Mouse (Mus musculus) regulatory T cell (primary cell): Measurements from ENCODE around the gene Lsm7.

Experiments
- in situ Hi-C: fragments of 300-600 bp; cut with MboI, MseI; formaldehyde crosslinking; loops from one replicate; pipeline ENCODE4 v1.15.1; 2025; ENCODE audit warnings: high pct_unique_total_duplicates

Lsm7 gene

DNA sequence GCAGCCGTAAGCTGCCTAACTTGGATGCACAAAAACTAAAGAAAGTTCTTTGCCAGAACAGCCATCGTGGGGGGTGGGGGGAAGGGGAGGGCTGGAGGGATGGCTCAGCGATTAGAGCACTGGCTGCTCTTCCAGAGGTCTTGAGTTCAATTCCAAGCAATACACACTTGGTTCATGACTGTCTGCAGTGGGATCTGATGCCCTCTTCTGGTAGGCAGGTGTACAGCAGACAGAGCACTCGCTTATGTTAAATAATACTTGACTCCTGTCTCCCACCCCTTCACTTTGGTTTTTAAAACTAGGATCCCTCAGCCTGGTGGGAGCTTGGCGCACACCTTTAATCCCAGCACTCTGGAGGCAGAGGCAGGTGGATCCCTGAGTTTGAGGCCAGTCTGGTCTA is 21.0 kb upstream of the Lsm7 start:
- in situ Hi-C loops = loop anchor here (5.0 kb wide), 3 partner anchors 64 to 129 kb away; partner anchors contain the start of gene Jsrp1

DNA sequence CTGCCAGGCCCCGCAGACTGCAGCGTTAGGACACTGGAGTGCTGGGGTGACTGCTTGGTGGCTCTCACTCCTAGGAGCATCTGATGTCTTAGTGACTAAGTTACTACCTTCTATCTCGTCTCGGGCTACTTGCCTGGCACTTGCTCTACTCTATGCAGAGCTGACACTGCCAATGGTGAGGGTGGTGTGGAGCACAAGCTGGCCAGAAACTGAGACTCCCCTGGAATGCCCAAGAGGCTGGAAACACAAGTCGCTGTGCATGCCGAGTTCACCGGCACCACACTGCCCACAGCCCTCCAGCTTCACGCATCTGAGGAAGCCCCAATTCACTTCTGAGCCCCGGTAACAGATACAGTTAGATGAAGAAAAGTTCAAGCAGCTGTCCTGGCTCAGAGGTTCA is 19.0 kb upstream of the Lsm7 start:
- in situ Hi-C loops = no loop called here

DNA sequence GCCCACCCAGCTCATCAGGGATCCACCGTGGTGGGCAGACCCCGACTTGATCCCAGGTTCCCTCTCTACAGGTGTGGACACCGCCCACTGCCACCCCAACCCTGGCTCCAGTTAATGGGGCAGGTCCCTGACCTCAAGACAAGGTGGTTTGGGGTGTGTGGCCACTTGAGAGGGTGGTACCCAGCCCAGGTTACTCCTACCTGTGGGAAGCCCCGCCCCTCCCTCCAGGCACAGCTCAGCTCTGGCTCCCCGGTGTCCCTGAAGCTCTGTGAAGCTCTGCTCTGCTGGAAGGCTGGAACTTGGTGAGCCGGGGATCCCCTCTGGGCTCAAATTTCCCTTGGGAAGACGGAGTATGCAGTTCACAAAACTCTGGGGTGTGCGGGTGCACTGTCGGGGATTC is 16.6 kb upstream of the Lsm7 start, which contains the start of gene Tmprss9:
Gene Tmprss9, plus strand, starts transcription at position 268 of the 400 bp plus-strand sequence.
- in situ Hi-C loops = no loop called here

DNA sequence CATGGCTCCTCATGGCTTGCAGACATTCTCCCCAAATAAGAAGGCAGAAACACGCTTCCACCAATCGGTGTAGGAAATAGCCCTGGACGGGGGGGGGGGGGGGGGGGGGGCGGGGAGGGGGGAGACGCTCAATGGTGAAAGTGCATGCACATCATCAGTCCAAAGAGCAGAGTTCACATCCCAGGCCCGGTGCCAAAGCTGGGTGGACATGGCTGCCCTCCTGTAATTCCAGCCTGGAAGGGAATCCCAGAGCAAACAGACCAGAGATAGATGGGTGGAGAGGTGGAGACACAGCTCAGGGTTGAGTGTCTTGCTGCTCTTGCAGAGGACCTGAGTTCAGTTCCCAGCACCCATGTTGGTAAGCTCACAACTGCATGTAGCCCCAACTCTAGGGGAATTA is 16.0 kb upstream of the Lsm7 start:
- in situ Hi-C loops = no loop called here

DNA sequence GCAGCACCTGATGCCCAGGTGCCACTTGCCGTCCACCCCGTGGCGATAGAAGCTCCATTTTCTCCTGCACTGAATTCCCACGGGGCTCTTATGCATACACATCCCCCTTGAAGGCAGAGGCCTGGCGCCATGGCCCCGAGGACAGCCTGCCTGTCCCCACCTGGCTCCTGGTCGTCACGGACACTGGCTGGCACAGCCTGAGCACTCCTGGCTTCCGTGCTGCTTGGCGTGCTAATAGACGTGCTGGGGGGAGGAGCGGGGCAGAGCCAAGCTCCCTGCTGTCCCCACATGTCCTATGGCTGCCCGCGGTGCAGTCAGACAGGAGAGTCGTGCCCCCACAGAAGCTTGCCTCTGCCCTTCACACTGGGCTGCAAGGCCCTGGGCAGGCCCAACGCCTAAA is 9.4 kb upstream of the Lsm7 start:
- in situ Hi-C loops = no loop called here

DNA sequence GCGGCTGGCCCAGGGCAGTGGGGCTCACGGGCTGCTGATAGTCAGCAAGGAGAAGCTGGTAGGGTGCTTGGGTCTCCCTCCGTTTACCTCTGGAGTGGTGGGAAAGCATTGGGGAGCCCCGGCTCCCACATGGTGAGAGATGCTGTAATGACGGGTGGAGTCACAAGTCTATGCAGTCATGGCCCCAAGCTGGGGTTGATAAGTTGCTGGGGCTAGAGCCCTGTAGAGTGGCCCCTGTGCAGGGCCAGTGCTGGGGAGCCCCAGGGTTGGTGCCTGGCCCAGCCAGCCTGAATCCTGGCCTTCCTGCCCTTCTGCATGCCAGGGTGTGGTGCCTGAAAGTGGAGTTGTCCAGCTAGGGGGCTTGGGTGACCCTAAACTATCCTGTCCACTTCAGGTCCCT is 7.3 kb upstream of the Lsm7 start:
- in situ Hi-C loops = no loop called here

DNA sequence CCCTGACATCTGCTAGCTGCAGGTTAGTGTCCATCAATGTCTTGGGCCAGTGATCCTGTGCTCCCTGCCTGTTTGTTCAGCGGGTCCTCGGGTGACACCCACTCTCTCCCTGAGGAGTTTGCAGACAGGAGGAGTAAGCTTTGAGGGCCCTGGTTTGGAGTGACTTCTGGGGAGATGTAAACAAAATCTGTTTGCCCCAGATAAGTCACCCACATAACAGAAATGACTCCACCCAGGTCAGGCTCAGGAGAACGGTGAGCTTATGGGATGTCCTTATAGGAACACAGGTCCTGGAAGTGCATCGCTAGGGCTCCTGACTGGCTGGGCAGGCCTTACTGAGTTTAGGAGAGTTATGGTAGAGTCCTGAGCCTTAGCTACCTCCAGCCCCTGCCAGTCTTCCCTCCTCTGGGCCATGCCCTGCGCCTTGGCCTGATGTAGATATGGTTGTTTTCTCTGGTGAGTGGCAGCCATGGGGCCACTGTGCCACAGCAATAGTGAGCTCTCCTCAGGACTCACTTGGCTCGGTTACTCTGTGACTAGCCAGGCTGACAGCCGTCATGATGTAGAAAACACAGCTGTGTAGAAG is 3.4 kb upstream of the Lsm7 start:
- in situ Hi-C loops = no loop called here

DNA sequence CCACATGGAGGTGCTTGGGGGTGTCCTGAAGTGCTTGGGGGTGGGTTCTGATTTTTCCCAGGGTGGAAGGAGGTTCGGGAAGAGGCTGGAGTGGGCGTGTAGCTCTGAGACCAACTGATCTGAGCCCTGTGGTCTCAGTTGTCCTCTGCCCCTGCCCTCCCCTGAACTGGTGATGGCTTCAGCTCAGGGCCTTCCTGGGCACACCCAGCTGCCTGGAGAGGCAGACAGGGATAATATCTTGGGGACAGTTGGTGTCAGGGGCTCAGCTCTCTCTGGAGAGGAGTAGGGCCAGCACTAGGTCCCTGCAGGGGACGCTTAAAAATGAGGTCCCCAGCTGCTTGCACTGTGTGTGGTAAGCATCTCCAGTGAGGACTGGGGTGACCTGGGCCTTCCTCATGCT is 2.8 kb upstream of the Lsm7 start:
- in situ Hi-C loops = no loop called here

DNA sequence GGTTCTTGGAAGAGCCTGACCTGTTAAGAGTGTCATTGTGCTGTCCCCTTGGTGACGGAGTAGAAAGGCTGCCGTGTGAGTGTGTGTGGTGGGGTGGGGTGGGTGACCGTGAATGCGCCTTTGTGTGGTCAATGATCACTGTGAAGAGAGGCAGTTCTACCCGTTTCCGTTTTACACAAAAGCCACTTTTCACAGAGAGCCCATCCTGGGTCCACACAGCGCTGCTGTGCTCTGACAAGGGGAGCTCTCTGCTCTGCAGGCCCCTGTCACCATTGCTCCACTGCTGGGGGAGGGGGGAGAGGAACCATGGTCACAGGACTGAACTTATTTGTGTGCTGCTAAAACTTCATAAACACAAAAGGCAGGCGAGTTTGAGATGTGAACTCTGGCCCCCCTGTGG is 2.4 kb upstream of the Lsm7 start:
- in situ Hi-C loops = no loop called here

DNA sequence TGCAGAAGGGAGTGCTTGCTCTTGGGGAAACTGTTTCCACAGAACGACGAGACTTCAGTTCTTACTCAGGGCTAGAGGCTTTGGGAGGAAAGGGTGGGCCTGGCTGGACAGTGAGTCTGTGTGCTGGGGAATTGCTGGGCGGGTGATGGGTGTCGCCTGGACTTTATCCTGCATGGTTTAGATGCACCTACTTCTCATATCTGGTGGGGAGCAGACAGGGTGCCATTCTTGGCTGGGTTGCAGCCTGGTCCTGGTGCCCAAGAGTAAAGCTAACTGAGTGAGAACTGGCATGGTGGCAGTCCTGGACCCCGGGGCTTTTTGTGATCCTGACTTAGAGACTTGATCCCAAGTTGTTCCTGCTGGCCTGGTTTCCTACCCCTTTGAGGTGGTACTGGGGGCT is 1.9 kb upstream of the Lsm7 start:
- in situ Hi-C loops = no loop called here

DNA sequence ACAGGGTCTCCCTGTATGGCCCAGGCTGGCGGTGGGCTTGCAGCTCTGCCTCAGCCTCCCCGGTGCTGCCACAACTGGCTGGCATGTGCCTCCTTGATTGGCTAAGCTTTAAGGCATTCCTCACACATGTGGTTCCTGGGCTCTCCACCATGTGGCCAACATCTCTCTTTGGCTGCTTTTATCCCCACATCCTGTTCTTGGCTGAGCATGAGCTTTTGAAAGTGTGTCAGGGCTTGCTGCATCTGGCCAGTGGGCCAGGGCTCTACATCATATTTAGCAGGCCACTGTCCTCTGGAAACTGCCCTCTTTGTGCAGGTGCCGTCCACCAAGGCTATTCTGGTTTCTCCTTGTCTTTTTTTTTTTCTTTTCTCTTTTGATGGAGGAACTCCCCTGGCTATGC is 1.3 kb upstream of the Lsm7 start:
- in situ Hi-C loops = no loop called here

DNA sequence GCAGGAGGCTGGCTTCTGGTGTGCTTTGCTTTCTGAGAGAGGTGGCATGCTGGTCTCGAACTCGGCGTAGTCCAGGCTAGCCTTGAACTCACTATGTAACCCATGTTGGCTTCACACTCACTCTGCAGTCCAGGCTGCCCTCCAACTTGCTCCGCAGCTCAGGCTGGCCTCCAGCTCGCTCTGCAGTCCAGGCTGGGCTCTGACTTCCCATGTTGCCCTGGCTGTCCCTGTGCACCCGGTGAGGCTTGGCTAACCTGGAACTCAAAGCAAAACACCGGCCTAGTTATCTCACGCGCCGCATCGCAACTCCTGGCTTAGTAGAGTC is 702 bp upstream of the Lsm7 start:
- in situ Hi-C loops = no loop called here

DNA sequence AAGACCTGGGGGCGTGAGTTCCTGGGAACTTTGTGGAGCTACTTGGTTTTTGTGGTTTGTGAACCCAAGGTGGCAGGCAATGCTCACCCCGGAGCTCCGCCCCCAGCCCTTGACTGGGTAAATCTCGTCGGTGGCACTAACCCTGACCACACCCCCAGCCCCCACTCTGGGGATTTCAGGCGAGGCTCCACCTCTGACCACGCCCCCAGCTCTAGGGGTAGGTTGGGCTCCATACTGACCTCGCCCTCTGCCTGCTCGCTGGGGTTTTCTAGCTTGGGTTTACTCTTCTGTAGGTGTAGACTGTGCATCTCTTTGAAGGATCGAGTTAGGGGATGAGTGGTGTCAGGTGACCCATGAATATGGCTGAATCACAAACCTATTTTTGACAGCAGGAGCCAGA is 6.4 kb downstream of the Lsm7 start:
- in situ Hi-C loops = no loop called here

DNA sequence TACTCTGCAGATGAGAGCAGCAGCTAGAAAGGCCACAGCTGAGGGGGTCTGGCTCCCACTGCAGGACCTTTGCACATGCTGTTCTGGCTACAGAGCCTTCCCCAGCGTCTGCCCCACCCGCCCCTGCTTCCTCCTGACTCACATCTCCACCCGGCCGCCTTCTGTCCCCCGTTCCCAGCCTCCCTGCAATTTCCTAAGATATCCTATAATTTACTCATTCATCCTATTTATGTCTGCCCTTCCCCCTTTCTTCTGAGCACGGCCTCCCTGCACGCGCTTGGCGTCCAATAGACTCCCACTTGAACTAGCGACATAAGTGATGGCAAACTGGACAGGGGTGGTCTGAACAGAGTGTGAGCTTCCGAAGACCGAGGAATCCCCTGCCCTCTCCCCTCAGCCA is 9.3 kb downstream of the Lsm7 start:
- in situ Hi-C loops = no loop called here

DNA sequence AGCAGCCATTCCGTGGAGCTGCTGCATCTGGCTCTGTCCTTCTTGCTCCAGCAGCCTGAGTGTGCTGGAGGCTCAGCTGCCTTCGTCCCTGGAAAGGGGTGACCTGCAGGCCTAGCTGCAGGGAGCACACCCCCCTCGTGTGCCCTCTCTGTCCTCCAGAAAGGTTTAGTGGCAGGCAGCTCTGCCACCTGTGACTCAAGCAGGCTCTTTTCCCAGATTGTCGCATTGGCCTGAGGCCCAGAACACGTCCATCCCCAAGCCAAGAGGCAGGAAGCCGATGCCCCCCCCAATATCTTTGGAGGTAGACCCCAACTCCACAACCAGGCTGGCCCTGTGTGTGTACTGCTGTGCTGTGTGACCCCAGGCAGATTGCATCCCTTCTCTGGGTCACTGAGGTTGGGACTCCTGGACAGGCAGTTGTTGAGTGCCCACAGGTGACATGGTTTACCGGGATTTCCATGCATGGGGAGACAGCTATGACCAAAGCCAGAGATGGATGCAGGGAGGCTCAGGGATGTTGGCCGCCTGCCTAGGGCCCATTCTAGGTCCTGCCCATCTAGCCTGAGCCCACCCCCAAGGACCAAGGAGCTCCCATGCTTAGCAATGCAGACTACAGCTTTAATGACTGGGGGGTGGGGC is 9.8 kb downstream of the Lsm7 start:
- in situ Hi-C loops = no loop called here

DNA sequence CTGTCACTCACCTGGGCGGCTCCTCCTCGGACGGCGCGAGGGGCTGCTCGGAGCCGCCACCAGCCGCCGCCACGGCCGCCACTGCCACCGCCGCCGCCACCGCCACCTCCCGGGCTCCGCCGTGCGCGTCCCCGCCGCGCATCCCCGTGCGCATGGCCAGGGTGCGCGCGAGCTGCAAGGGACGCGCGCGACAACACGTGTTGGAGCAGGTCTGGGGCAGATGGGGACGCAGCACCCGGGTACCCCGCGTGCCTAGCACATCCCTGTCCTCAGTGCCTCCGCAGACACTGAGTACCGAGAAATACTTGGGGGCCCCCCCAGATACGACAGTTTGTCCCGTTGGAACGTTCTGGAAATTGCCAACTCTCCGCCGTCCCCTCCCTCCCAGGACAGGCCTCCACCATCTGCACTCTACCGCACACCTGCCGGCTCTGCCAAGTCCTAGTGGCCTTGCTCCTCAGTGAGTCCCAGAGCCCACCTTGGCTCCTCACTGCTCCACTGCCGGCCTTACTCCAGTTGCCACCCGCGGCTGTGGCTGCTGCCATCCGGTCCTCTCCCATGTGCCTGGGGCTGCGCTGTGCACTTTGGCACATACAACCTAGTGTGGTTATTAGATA is 11.0 kb downstream of the Lsm7 start, which contains the start of gene Lingo3:
Gene Lingo3, minus strand, starts transcription at position 109 of the 617 bp plus-strand sequence.
- in situ Hi-C loops = no loop called here

DNA sequence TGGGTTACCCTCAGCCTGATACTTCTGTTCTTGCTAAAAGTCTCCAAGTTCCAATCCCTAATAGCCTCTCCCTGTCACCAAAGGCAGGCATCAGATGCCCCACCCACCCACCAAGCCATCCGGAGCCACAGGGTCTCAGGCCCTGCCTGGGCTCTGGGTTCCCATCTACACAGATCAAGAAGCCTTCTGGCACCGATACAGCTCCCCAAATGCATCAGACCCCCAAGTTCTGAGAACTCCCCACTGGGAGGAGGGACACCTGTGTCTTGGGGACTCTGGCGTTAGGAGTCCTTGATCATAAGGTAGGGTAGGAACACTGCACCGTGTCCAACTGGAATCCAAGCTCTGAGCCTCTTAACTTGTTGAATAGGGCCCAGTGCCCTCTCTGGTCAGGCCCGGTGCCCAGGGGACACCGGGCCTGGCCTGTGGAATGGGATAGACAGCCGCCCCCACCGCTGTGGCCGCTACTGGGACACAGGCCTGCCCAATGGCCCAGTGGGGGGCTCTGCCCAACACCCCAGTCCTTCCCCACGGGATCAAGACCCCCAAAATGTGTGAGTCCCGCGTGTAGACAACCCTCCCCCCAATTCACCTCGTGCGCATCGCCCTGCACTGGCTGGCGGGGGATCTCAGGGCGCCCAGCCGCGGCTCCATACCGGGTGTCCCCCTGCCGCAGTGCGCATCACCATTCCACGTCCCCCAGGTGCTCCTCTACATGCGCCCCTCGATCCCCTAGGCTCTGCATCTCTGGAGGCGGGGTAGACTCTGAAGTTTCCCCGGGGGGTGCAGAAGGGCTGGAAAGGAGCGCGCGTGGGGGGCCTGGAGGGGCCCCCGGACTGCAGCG is 11.7 kb downstream of the Lsm7 start:
- in situ Hi-C loops = no loop called here

DNA sequence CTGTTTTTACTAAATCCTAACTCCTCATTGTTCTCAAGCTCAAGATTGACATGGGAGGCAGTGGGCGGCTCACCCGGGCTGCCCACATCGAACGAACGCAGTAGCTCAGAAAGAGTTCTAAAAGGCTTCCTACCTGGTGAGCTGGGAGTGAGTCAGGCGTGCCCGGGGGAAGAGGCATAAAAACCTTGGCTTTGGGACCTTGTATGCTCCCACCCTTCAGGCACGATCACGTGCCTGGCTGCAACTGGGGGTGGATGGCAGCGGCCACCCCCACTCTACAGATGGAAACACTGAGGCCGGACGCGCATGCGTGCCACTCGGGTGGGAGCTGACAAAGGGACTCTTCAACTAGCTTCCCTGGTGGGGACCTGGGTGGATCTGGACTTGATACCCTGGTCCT is 12.7 kb downstream of the Lsm7 start:
- in situ Hi-C loops = no loop called here

DNA sequence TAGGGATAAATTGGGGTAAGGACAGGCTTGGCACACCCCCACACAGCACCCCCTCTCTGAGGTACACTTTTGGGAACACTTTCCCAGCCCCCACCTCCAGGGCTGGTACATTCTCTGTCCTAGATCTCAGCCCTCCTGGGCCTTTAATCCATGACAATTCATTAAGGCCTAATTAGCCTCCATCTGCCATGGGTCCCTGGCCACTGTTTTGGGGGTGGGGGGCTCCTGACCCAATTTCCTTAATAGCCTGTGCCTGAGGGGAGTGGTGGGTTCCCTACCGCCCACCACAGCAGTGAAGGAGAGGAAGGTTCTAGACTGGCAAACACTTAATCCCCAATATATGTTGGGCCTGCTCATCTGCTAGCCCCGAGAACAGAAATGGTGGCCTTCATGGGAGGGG is 13.3 kb downstream of the Lsm7 start:
- in situ Hi-C loops = no loop called here

DNA sequence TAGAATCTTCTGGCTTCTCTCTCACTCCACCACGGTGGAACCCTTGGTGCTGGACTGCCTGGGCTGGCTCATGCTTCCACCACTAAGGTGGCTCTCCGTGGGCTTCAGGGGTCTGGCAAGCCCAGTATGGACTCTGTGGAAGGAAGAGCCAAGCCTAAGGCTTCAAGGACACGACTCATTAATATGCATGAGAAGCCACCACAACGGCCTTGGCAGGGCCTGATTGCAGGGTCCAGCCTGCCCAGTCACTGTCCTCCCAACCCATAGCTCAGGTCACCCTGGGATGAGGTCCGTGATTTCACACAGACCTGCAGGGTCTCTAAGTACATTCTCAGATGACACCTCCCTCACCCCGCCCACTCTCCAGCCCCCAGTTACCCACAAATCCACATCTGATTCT is 15.2 kb downstream of the Lsm7 start:
- in situ Hi-C loops = no loop called here

DNA sequence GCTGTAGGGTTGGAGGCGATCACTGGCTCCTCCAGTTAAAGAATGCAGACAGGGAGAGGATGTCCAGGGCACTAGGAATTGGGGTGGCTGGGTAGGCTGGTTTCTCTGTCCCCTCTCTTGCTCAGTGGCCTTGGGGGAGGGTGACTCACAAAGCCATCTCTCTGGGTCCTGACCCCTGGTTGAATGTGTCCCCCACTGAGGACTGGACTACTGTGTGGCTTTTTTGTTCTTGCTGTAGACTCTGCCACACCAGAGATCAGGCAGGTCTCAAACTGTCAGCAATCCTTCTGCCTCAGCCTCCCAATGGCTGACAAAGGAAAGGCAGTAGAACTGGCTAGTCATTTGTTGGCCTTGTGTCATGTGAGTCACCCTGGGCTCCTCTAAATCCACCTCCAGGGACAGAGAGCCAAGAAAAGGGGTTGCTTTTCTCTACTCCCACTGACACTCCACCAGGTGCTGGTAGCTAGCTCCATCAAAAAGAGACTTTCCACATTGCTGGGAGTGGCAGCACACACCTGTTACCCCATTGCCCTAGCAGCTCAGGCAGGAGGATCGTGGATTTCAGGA is 16.6 kb downstream of the Lsm7 start:
- in situ Hi-C loops = no loop called here

DNA sequence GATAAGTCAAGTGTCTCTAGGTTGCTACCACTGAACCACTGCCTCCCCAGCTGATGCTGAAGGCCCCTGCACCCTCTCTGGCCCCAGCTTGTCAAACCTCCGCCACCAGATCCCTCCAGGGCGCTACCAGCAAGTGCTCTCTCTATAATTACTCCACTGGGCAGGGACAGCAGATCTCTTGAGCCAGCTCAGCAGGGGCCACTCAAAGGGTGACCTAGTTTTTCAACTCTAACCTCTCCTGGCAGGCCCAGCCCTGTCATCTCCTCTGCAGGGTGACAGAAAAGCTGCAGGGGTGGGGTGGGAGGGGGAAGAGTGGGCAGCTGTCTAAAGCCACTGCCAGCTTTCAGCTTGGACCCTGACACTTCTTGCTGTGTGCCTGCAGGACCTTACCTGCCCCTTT is 17.2 kb downstream of the Lsm7 start:
- in situ Hi-C loops = no loop called here
